23 mouse cellular contexts compared by ENCODE assay signal in genomic region chr9:116922561-116922960, GRCm38 (mm10).
DNase-seq lines count a peak whose midpoint lies in the region; ATAC-seq lines count a peak whose summit lies in the region.
"Had no signal": no experiment of that assay in that cellular context is flagged by ENCODE, and none has a peak within 500 bp of the region (broad histone marks: within the 10 kb centered on the region; RNA-seq: fewer than 3 reads in every experiment).

No protein-coding gene starts in this region.

- H3K27me3 ChIP-seq in embryonic facial prominence, embryonic 12.5 days = no peaks in the 10 kb centered on the region
- H3K27me3 ChIP-seq in limb, embryonic 11.5 days (ENCODE audit: control insufficient read depth, insufficient read depth, low read length) = no peaks in the 10 kb centered on the region
- peaks cover 77% of the 10 kb centered on the region for H3K27me3 ChIP-seq in forebrain, embryonic 12.5 days
- H3K27me3 ChIP-seq: embryonic facial prominence, embryonic 15.5 days; Patski had no signal

- peaks cover 13% of the 10 kb centered on the region for H3K4me1 ChIP-seq in embryonic facial prominence, embryonic 12.5 days
- H3K4me1 ChIP-seq in limb, embryonic 11.5 days (ENCODE audit: control insufficient read depth, insufficient read depth, low read length) = peaks cover 11% of the 10 kb centered on the region
- H3K4me1 ChIP-seq in forebrain, embryonic 12.5 days = peaks cover 12% of the 10 kb centered on the region
- H3K4me1 ChIP-seq: heart, embryonic 10.5 days had no signal

- ATAC-seq in embryonic facial prominence, embryonic 12.5 days (ENCODE audit: insufficient number of reproducible peaks, insufficient read depth, low FRiP score, low TSS enrichment) = no peak; the same call in 1 of the 2 replicates
- ATAC-seq in limb, embryonic 11.5 days (ENCODE audit: insufficient number of reproducible peaks, low FRiP score, low TSS enrichment, low read depth) = no peak
- 0 out of 2 replicates have a peak, but pooled peaks have one; percentile 31 for ATAC-seq in megakaryocyte progenitor cell, adult 5-6 weeks (replicated peaks; ENCODE audit: poor library complexity)
- ATAC-seq in forebrain, embryonic 12.5 days (ENCODE audit: low FRiP score) = no peak
- ATAC-seq: activated CD4-positive, CD25-positive, alpha-beta regulatory T cell, adult 4 months; forebrain, embryonic 16.5 days; hindbrain, embryonic 16.5 days; Patski had no signal

- no peak overlapping the region for H3K4me3 ChIP-seq in embryonic facial prominence, embryonic 12.5 days
- no peak overlapping the region for H3K4me3 ChIP-seq in limb, embryonic 11.5 days (ENCODE audit: low read depth, low read length)
- no peak overlapping the region for H3K4me3 ChIP-seq in forebrain, embryonic 12.5 days (replicated peaks)
- H3K4me3 ChIP-seq: embryonic facial prominence, embryonic 15.5 days; heart, embryonic 10.5 days; hindbrain, embryonic 12.5 days had no signal

- peak; percentile 33 for DNase-seq in NIH3T3 (ENCODE audit: low read depth)
- peak; percentile 38 for DNase-seq in limb, embryonic 11.5 days (ENCODE audit: low spot score)
- no peak for DNase-seq in thymus, postnatal 14 days
- no peak for DNase-seq in adrenal gland, adult (ENCODE audit: inconsistent age in 2 of 2, low spot score in 1 of 2)
- DNase-seq in layer of hippocampus, adult 18-20 months (ENCODE audit: low spot score in 2 of 2) = no peak
- DNase-seq: adrenal gland, adult 8-10 months; adrenal gland, postnatal 36 days; B cell, adult 2 months; cerebellum, adult 11 months; cerebellum, adult 8-10 months; embryo, embryonic 11 days; heart, adult 18-20 months; heart, postnatal 4 days had no signal

- H3K9me3 ChIP-seq in embryonic facial prominence, embryonic 12.5 days = no peaks in the 10 kb centered on the region
- H3K9me3 ChIP-seq in limb, embryonic 11.5 days (ENCODE audit: control insufficient read depth, low read length) = no peaks in the 10 kb centered on the region
- no peaks in the 10 kb centered on the region for H3K9me3 ChIP-seq in forebrain, embryonic 12.5 days
- H3K9me3 ChIP-seq: embryonic facial prominence, embryonic 15.5 days; heart, embryonic 10.5 days; hindbrain, embryonic 12.5 days had no signal

- no peak overlapping the region for H3K9ac ChIP-seq in embryonic facial prominence, embryonic 12.5 days
- no peak overlapping the region for H3K9ac ChIP-seq in limb, embryonic 11.5 days (ENCODE audit: low read length)
- no peak overlapping the region for H3K9ac ChIP-seq in forebrain, embryonic 12.5 days
- H3K9ac ChIP-seq: embryonic facial prominence, embryonic 15.5 days; hindbrain, embryonic 12.5 days had no signal

- H3K27ac ChIP-seq in embryonic facial prominence, embryonic 12.5 days = peak overlapping the region; percentile 37; the same call in 1 of the 2 replicates
- H3K27ac ChIP-seq in limb, embryonic 11.5 days (replicated peaks; ENCODE audit: low read depth, low read length) = no peak overlapping the region; the same call in 1 of the 2 replicates
- no peak overlapping the region for H3K27ac ChIP-seq in forebrain, embryonic 12.5 days
- H3K27ac ChIP-seq: heart, embryonic 10.5 days; hindbrain, embryonic 12.5 days had no signal

- WGBS in embryonic facial prominence, embryonic 12.5 days = 57% methylated on average over 3 of the region's 3 CpGs
- WGBS in limb, embryonic 11.5 days = 57% methylated on average over 3 of the region's 3 CpGs
- 72% methylated on average over 3 of the region's 3 CpGs for WGBS in forebrain, embryonic 12.5 days

- no peak overlapping the region for H3K4me2 ChIP-seq in embryonic facial prominence, embryonic 12.5 days (replicated peaks)
- no peak overlapping the region for H3K4me2 ChIP-seq in limb, embryonic 11.5 days (ENCODE audit: low read depth, severe bottlenecking)
- no peak overlapping the region for H3K4me2 ChIP-seq in forebrain, embryonic 12.5 days
- H3K4me2 ChIP-seq: embryonic facial prominence, embryonic 15.5 days; hindbrain, embryonic 12.5 days had no signal

- H3K36me3 ChIP-seq in embryonic facial prominence, embryonic 12.5 days = no peaks in the 10 kb centered on the region
- no peaks in the 10 kb centered on the region for H3K36me3 ChIP-seq in limb, embryonic 11.5 days (ENCODE audit: control insufficient read depth, insufficient read depth, low read length)
- H3K36me3 ChIP-seq in forebrain, embryonic 12.5 days (replicated peaks) = no peaks in the 10 kb centered on the region
- H3K36me3 ChIP-seq: embryonic facial prominence, embryonic 15.5 days; hindbrain, embryonic 12.5 days had no signal

Comparison
In these comparisons a context has a peak if more than half of its experiments do, and no peak if none do; other contexts are left out.
1. DNase-seq: peak in NIH3T3 (single experiment) and limb, embryonic 11.5 days (single experiment); none in thymus, postnatal 14 days (single experiment), adrenal gland, adult (0 of 2) and layer of hippocampus, adult 18-20 months (0 of 2).